Mouse (Mus musculus) brain, embryonic 14.5 days (tissue): Measurements from ENCODE around the gene Batf3. TPM values are rescaled to one million over a fixed set of nuclear protein-coding genes. Genes with fewer than 3 reads are reported as not detected.

ENCODE experiments used
- DNase-seq: peaks from one replicate; pipeline ENCODE4 v3.0.0-alpha.2; 2011; ENCODE audit warnings: low read depth
- CTCF ChIP-seq: fragments of 200-500 bp; IDR thresholded peaks from 2 replicates; pipeline ENCODE4 v1.5.1; 2012; ENCODE audit warnings: inconsistent platforms, mild to moderate bottlenecking, moderate library complexity, borderline replicate concordance; ENCODE audit not compliant: insufficient read depth, insufficient read length; ENCODE audit errors: extremely low read depth
- POLR2A ChIP-seq: fragments of 200-500 bp; IDR thresholded peaks from 2 replicates; pipeline ENCODE4 v1.6.1; 2012; ENCODE audit warnings: mild to moderate bottlenecking, inconsistent platforms, borderline replicate concordance; ENCODE audit not compliant: poor library complexity, insufficient read depth, insufficient read length, severe bottlenecking; ENCODE audit errors: extremely low read depth
- polyA plus RNA-seq: library from polyadenylated mRNA; depleted of rRNA; stranded (reverse); fragments of >200 nt; gene quantifications from 2 replicates; pipeline ENCODE4 v1.2.3, GENCODE M21; 2012

The Batf3 gene
- polyA plus RNA-seq, 1 experiment, result 1.6 TPM

- TF ChIP-seq POLR2A (no peak), CTCF (no peak)
- no peak for DNase-seq
Measured at GRCm38 (mm10) chr1:191115514-191116238, 18.0 kb downstream of the Batf3 start.

GRCm38 (mm10) chr1:191122744-191123143 lies 25.1 kb downstream of the Batf3 start:
- no peak for TF ChIP-seq POLR2A
- TF ChIP-seq CTCF, result no peak
- no peak for DNase-seq

DNA sequence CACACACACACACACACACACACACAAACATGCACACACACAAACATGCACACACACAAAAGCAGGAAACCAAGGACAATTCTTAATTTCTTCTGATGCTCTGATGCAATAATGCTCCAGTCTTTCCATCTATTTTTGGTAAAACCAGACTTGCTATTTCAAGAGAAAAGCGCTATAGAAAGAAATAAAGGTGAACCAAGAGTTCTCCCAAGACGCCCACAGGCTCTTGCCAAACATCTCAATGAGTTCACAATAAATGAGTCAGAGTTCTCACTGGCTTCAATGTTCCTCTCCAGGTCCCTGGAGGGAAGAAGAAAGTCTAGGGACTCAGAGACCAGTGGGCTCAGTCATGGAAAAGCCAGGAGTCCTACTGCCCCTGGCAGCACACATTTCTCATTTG lies 26.0 kb downstream of the Batf3 start:
- TF ChIP-seq CTCF (no peak), POLR2A (no peak)

DNA sequence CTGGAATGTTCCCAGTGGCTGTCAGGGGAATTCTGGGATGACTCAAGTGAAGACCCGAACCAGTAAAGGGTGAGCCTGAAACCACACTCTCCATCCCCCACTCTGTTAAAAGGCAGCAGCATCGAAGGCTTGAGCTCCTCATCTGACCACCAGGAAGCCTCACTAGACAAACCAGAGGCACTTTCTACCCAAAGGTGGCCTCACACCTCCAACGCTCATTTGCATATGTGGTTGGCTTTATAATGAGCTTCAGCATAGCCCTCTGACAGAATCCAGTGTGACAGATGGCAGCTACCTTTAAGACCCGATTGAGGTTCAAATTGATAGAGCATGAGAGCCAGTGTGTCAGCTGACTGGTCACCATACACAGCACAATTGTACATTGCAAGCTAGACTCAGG lies 26.6 kb downstream of the Batf3 start:
- no peak for DNase-seq
- TF ChIP-seq CTCF, result no peak
- no peak for TF ChIP-seq POLR2A

More for the DNA sequence above, 26.0 kb downstream of the Batf3 start:
- DNase-seq, result no peak

- TF ChIP-seq CTCF (peak; percentile 79), POLR2A (no peak)
- DNase-seq, result peak; percentile 52
Measured at GRCm38 (mm10) chr1:191125811-191126638, 28.4 kb downstream of the Batf3 start.

DNA sequence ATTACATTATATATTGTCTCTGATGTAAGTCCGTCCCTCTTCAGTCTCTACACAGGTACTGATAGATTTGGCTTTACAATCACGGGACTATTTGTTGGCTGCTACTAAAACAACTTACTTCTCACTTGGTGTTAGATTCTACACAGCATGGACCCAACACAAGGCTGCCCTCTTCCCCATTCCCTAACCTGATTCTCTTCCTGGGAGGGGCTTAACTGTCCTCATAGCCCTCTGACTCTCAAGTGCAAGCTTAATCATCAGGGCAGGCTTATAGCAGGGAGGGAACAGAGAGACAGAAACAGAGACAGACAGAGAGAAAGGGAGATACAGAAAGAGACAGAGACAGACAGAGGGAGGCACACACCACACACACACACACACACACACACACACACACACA lies 34.0 kb downstream of the Batf3 start:
- no peak for DNase-seq
- TF ChIP-seq CTCF (no peak), POLR2A (no peak)

- no peak for TF ChIP-seq CTCF
- DNase-seq, result peak; percentile 16
Measured at GRCm38 (mm10) chr1:191132240-191132639, 34.6 kb downstream of the Batf3 start.

GRCm38 (mm10) chr1:191132934-191133333 lies 35.3 kb downstream of the Batf3 start:
- no peak for DNase-seq
- TF ChIP-seq POLR2A, result no peak
- TF ChIP-seq CTCF, result no peak

DNA sequence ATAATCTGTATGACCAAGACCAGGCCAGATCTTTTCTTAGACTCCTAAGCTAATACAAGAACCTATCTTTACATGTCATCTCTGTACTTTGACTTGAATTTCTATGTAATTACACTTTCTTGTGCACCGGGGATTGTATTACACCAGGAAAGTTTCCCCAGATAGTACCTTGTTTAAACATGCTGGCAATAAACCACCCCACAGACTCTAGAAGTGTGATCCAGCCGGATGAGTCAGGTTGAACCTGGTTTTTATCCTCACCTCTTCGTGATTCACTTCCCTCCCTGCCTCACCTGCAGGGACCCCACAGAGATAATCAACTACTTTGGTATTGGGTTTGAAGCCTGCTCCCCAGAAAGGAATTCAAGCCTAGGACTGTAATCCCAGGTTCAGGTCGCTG lies 37.8 kb downstream of the Batf3 start:
- no peak for DNase-seq
- TF ChIP-seq POLR2A, result no peak
- no peak for TF ChIP-seq CTCF

- DNase-seq, result no peak
Measured at GRCm38 (mm10) chr1:191138436-191138835, 40.8 kb downstream of the Batf3 start.

GRCm38 (mm10) chr1:191138874-191139495 lies 41.3 kb downstream of the Batf3 start:
- peak; percentile 8 for DNase-seq
- TF ChIP-seq POLR2A, result no peak
- TF ChIP-seq CTCF, result no peak

More at GRCm38 (mm10) chr1:191138436-191138835, 40.8 kb downstream of the Batf3 start:
- TF ChIP-seq CTCF, result no peak
- TF ChIP-seq POLR2A, result no peak
